Mouse (Mus musculus) lung, embryonic 15.5 days (tissue): ENCODE measurements around the gene Cacna1i. TPM values are rescaled to one million over a fixed set of nuclear protein-coding genes. Genes with fewer than 3 reads are reported as not detected.

Experiments
- ATAC-seq: fragments of 200-750 bp; cut with Nextera tagmentation; 2 replicates; pipeline ENCODE4 v1.8.0; 2017; ENCODE audit warnings: moderate number of reproducible peaks, borderline replicate concordance; ENCODE audit not compliant: low FRiP score, low TSS enrichment; ENCODE audit errors: extremely low read depth
- H3K27ac ChIP-seq: fragments of 300-500 bp; sonication (generic); 2 replicates; pipeline ENCODE4 v1.5.1; 2015; ENCODE audit warnings: moderate library complexity, mild to moderate bottlenecking, inconsistent platforms
- H3K27me3 ChIP-seq: fragments of 300-500 bp; sonication (generic); 2 replicates; pipeline ENCODE4 v1.6.1; 2015; ENCODE audit warnings: inconsistent platforms
- H3K36me3 ChIP-seq: fragments of 300-500 bp; sonication (generic); 2 replicates; pipeline ENCODE4 v1.6.1; 2015; ENCODE audit warnings: inconsistent platforms
- H3K4me1 ChIP-seq: fragments of 300-500 bp; sonication (generic); 2 replicates; pipeline ENCODE4 v1.6.1; 2015; ENCODE audit warnings: inconsistent platforms
- H3K4me2 ChIP-seq: fragments of 300-500 bp; sonication (generic); 2 replicates; pipeline ENCODE4 v1.6.1; 2015; ENCODE audit warnings: inconsistent platforms, mild to moderate bottlenecking, moderate library complexity
- H3K4me3 ChIP-seq: fragments of 300-500 bp; sonication (generic); 2 replicates; pipeline ENCODE4 v1.5.1; 2015; ENCODE audit warnings: mild to moderate bottlenecking, inconsistent platforms
- H3K9ac ChIP-seq: fragments of 300-500 bp; sonication (generic); 2 replicates; pipeline ENCODE4 v1.6.1; 2015; ENCODE audit warnings: inconsistent platforms
- H3K9me3 ChIP-seq: fragments of 300-500 bp; sonication (generic); 2 replicates; pipeline ENCODE4 v1.6.1; 2016; ENCODE audit warnings: inconsistent platforms
- WGBS: fragments of 180-500 bp; shearing (Covaris S2); methylation state at CpG from one replicate; pipeline ENCODE4 v1.1.7; 2015; 5-methylcytosine and 5-hydroxymethylcytosine counted together
- polyA plus RNA-seq: library from polyadenylated mRNA; unstranded; fragments of >200 nt; fragmentation: Nextera tagmentation; extraction: Ambion mirVana; gene quantifications from 2 replicates; pipeline ENCODE4 v1.2.1, GENCODE M21; 2015

The Cacna1i gene
- polyA plus RNA-seq, 1 experiment from 2014 or later, result not detected

DNA sequence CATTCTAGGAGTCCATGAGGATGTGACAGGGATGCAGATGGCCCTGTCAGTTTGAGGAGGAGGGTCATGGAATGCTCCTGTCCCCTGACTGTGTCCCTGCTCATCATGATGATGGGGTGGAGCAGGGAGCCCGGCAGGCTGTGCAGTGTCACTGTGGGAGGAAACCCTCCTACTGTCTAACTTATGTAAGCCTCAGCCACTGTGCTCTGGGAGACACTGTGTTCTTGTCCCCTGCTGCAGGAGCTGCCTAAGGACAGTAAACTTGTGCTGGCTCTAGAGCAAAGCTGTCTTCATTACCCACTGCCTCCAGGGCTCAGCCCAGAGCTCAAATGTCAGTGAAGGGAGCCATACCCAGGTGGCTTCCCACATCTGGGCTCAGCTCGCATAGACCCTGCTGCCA, 131.1 kb downstream of the Cacna1i start:
- 61% methylated on average over 2 of the region's 2 CpGs for WGBS
- Histone ChIP-seq H3K9me3 (no peaks in the 10 kb centered on the region), H3K4me3 (no peak overlapping the region), H3K4me1 (peaks cover 12% of the 10 kb centered on the region), H3K4me2 (no peak overlapping the region), H3K9ac (no peak overlapping the region), H3K27ac (no peak overlapping the region), H3K36me3 (no peaks in the 10 kb centered on the region), H3K27me3 (no peaks in the 10 kb centered on the region)
- ATAC-seq, result no peak

DNA sequence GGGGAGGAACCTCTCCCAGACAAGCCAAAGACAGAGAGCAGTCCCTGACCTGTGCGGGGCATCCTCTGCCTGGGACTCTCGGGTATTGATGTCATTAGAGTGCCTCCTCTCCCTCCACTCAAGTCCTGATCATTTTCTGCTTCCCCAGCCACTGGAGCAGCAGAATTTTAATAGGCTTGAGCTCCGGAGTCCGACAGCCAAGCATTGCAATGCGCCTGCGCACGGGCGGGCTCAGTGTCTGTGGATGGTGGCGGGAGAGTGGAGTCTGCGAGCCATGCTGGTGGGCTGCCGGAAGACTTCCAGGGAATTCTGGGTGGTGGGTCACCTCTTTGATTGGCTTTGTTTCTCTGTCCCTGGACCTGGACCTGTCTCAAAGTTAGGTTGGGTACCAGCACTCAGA, 143.3 kb downstream of the Cacna1i start:
- Histone ChIP-seq H3K27ac (no peak overlapping the region), H3K27me3 (no peaks in the 10 kb centered on the region), H3K4me1 (no peaks in the 10 kb centered on the region), H3K36me3 (no peaks in the 10 kb centered on the region), H3K9me3 (no peaks in the 10 kb centered on the region), H3K4me3 (no peak overlapping the region), H3K9ac (no peak overlapping the region), H3K4me2 (no peak overlapping the region)
- WGBS, result 59% methylated on average over 11 of the region's 11 CpGs
- no peak for ATAC-seq

DNA sequence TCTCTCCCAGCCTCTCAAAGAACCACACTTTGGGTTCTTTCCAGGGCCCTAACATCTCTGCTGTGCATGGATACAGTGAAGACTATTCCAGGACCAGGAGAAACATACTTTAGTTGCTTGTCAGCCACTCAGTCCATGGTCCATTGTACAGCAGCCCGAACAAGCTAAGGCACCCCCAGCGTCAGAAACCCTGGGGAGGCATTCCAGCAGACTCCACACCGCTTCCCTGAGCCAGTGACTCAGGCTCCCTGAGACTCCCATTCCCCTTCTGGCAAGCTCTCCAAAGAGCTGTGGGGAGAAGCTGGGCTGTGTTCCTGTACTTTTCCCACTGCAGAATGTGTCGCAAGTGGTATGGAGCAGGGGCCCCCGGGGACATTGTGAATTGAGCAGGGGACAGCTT, 149.9 kb downstream of the Cacna1i start:
- no peak overlapping the region for H3K27ac ChIP-seq
- H3K9me3 ChIP-seq, result no peaks in the 10 kb centered on the region
- H3K36me3 ChIP-seq, result no peaks in the 10 kb centered on the region
- no peaks in the 10 kb centered on the region for H3K27me3 ChIP-seq
- no peak overlapping the region for H3K4me3 ChIP-seq
- no peak overlapping the region for H3K9ac ChIP-seq
- 70% methylated on average over 5 of the region's 5 CpGs for WGBS
- no peak for ATAC-seq
- no peak overlapping the region for H3K4me2 ChIP-seq
- H3K4me1 ChIP-seq, result no peaks in the 10 kb centered on the region

DNA sequence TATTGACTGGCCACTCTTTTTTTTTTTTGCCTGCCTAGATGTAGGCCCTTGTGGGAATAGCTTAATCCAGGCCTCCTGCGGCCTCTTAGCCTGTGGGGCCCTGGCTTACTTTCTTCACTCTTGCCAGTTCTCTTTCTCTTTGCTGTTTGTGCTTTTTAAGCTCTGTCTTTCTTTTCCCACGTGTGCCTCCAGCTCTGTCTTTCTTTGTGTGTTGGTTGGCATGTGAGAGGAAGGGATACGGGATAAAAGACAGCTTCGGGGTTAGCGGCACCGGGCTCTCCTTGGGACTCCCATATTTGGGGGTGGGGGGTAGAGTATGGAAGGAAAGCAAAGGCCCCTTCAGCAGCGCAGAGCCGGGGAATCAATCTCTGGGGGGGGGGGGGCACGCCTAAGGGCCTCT, 151.0 kb downstream of the Cacna1i start:
- Histone ChIP-seq H3K9me3 (no peaks in the 10 kb centered on the region), H3K4me1 (no peaks in the 10 kb centered on the region), H3K27ac (no peak overlapping the region), H3K9ac (no peak overlapping the region), H3K4me2 (no peak overlapping the region), H3K4me3 (no peak overlapping the region), H3K27me3 (no peaks in the 10 kb centered on the region), H3K36me3 (no peaks in the 10 kb centered on the region)
- 83% methylated on average over 9 of the region's 9 CpGs for WGBS
- no peak for ATAC-seq

DNA sequence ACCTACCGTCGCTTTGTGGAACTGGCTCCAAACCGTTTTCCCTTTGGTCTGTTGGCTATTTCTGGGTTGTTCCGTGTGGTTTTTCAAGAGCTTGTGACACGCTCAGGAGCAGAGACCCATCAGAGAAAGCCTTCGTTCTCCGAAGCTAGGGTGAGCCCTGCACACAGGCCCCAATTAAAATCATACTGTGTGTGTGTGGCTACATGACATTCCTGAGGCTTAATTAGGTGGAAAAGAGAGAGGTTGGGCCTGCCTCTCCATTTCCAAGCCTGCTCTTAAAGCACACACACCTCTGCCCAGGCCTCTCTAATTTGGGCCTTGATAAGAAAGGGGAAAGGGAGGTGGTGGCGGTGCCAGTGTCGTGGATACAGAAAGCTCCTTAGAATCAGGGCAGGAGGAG, 151.4 kb downstream of the Cacna1i start:
- Histone ChIP-seq H3K9ac (no peak overlapping the region), H3K36me3 (no peaks in the 10 kb centered on the region), H3K27me3 (no peaks in the 10 kb centered on the region), H3K4me1 (no peaks in the 10 kb centered on the region), H3K27ac (no peak overlapping the region), H3K4me3 (no peak overlapping the region), H3K4me2 (no peak overlapping the region), H3K9me3 (no peaks in the 10 kb centered on the region)
- WGBS, result 73% methylated on average over 9 of the region's 9 CpGs
- ATAC-seq, result no peak

DNA sequence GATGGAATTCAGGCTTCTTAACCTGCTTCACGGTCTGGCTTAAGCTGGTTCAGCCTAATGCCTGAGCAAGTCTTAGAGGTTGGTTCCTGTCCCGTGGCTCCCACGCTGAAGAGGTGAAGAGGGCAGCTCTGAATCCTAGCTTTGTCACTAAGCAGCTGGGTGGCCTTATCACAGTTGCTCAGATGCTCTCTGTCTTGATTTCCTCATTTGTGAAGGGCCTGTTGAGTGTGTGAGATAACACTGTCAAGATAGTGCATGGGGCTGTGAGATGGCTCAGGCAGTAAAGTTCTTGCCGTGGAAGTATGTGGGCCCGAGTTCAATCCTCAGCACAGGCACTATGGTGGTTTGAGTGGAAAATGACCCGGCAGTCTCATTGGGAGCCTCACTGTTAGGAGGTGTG, 153.2 kb downstream of the Cacna1i start:
- ATAC-seq, result no peak
- Histone ChIP-seq H3K4me2 (no peak overlapping the region), H3K9me3 (no peaks in the 10 kb centered on the region), H3K4me3 (no peak overlapping the region), H3K27me3 (no peaks in the 10 kb centered on the region), H3K36me3 (no peaks in the 10 kb centered on the region), H3K4me1 (no peaks in the 10 kb centered on the region), H3K27ac (no peak overlapping the region), H3K9ac (no peak overlapping the region)
- WGBS, result 55% methylated on average over 6 of the region's 6 CpGs

DNA sequence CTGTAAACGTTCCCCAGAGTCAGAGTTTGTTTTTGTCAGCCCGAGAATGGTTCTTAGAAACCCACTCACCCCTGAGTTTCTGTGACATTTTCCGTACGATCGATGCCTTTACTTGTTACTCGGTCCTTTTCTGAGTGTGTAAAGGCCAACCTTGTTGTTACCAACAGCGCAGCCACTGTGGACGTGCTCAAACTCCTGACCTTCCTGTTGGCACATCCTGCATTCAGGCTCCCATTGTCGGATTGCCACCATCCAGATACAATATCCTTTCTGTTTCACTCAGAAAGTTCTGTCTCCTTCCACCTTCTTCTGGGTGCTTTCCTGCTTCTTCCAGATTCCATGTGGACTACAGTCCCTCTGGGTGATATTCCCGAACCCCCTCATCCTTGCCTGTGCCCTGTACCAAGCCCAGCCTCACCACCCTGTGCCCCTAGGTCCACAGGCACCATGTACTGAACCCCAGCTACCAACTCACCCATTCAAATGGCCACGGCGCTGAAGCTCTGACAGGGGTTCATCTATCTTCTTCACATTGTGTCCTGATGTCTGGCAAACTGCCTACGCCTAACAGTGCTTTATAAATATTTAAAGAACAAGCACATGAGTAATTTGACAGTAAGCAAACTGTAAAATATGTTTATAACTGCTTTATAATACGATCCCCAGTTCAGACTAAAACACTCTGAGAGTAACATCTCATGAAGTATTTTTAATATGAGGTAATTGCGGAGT, 159.1 kb downstream of the Cacna1i start:
- WGBS, result 53% methylated on average over 15 of the region's 15 CpGs
- Histone ChIP-seq H3K4me1 (no peaks in the 10 kb centered on the region), H3K4me3 (no peak overlapping the region), H3K27ac (no peak overlapping the region), H3K9me3 (no peaks in the 10 kb centered on the region), H3K9ac (no peak overlapping the region), H3K36me3 (no peaks in the 10 kb centered on the region), H3K27me3 (no peaks in the 10 kb centered on the region), H3K4me2 (no peak overlapping the region)
- no peak for ATAC-seq

Other genes starting within 250 kb of the Cacna1i start
- 18.8 and 20.6 TPM in 2 replicates for gene Syngr1, start 195.9 kb upstream of the Cacna1i start, polyA plus RNA-seq
- 1,053 and 1,095 TPM in 2 replicates for gene Rpl3, start 195.4 kb upstream of the Cacna1i start, polyA plus RNA-seq
- gene Tab1, start 154.1 kb upstream of the Cacna1i start, polyA plus RNA-seq, result 33.0 and 34.6 TPM in 2 replicates
- 4.9 and 5.2 TPM in 2 replicates for gene Mgat3, start 113.5 kb upstream of the Cacna1i start, polyA plus RNA-seq
- 28.4 and 28.9 TPM in 2 replicates for gene Mief1, start 53.2 kb upstream of the Cacna1i start, polyA plus RNA-seq
- not detected in 2 replicates for gene AC140267.1, start 51.4 kb upstream of the Cacna1i start, polyA plus RNA-seq
- 121 and 124 TPM in 2 replicates for gene Atf4, start 32.1 kb upstream of the Cacna1i start, polyA plus RNA-seq
- gene Rps19bp1, start 22.9 kb upstream of the Cacna1i start, polyA plus RNA-seq, result 47.1 and 51.8 TPM in 2 replicates